Mouse (Mus musculus) ovary, adult 18-20 months (tissue): ENCODE data around the gene Rasip1.

ENCODE experiments used
- DNase-seq: peaks from one replicate; pipeline ENCODE4 v3.0.0; 2022; ENCODE audit warnings: low spot score, mixed read lengths

Rasip1 gene

DNA sequence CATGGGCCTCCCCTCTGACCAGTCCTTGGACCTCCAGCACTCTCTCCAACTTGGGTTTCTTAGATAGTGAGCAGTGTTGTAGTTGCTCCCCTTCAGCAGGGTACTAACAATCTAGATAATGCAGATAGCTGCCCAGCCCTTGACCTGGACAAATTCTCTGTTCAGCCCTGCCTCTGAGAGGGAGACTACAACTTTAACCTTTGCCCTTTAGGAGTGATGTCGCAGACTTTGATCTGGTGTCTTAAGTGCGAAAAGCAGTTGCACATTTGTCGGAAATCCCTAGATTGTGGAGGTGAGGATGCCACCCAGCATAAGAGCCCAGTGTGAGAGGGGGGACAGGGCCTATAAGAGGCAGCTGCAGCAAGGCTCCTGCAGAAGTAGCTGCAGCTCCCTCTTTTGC lies 2.6 kb upstream of the Rasip1 start:
- no peak for DNase-seq

DNA sequence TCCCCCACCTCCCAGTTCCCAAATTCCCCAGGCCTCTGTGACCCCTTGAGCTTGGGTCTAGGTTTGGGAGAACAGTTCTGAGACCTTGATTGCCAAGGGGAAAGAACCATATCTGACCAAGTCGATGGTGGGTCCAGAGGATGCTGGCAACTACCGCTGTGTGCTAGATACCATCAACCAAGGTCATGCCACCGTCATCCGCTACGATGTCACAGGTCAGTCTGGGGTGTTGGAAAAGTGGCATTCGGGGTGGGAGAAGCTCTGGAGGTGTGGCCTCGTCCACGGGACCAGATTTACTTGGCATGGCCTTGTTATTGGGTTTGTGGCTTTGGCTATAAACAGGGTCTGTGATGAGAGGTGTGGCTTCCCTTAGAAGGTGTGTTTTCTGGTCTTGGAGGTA lies 1.8 kb upstream of the Rasip1 start:
- DNase-seq: no peak

DNA sequence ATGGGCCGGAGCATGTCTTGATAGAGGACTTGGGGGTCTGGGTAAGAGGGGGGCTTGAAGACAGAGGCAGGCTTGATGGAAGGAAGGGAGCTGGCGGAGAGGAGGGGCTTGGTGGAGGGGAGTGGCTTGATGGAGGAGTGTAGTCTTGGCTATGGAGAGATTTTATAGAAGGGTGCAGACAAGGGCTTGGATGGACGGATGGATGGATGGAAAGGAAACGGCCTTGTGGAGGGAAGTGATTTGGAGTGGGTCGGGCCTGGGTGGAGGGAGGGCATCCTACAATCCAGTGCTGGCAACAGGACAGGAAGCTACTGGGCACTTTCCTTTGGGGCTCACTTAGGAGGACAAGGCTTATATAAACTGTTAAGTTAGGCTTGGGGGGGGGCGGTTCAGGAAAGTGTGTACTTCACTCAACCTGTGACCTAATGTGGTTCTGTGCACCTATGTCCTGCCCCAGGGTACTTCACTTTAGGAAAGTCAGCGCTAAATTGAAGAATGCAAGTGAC lies 664 bp upstream of the Rasip1 start:
- no peak for DNase-seq

DNA sequence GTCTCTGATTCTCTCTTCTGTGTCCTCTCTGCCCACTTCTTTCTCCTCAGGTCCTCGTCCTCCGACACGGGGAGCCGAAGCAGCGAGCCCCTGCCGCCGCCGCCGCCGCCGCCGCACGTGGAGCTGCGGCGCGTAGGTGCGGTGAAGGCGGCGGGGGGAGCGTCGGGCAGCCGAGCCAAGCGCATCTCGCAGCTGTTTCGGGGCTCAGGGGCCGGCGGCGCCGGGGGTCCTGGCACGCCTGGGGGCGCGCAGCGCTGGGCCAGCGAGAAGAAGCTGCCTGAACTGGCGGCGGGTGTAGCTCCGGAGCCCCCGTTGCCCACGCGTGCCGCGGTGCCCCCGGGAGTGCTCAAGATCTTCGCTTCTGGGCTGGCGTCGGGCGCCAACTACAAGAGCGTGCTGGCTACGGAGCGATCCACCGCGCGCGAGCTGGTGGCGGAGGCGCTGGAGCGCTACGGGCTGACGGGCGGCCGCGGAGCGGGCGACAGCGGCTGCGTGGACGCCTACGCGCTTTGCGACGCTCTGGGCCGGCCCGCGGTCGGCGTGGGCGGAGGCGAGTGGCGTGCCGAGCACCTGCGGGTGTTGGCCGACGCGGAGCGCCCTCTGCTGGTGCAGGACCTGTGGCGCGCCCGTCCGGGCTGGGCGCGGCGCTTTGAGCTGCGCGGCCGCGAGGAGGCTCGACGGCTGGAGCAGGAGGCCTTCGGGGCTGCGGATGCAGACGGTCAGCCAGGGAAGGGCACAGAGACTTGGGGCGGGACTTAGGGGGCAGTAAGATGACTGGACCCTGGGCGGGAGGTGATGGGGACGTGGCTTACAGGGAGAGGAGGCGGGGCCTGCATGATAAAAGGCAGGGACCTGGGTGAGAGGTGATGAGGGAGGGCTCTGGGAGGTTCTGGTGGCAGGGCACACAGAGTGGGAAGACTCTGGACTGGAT lies 1.3 kb downstream of the Rasip1 start:
- DNase-seq: peak; percentile 76

DNA sequence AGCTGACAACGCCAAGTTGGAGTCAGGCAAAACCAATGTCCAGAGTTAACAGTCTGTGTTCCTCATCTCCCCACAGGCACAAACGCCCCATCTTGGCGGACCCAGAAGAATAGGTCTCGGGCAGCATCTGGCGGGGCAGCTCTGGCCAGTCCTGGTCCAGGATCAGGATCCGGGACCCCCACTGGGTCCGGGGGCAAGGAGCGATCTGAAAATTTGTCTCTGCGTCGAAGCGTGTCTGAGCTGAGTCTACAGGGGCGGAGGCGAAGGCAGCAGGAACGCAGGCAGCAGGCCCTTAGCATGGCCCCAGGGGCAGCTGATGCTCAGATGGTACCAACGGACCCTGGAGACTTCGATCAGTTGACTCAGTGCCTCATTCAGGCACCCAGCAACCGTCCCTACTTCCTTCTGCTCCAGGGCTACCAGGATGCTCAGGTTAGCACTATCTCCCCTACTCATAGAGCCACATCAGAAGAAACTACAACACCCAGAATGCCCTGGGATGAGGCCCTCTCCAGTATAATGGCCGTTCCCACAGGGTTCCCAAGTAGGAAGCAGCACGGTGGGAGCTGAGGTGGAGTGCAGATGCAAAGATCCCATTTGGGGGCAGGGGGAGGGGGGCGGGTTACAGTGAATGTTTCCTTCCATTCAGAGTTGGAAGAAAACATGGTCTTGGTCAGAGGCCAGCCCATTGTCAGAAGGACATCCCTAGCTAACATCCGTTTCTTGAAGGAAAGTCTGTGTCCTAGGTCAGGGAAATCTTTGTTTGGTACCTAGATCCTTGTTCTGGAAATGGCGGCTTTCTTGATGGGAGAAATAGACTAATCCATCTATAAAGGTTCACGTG lies 3.0 kb downstream of the Rasip1 start:
- DNase-seq: no peak

DNA sequence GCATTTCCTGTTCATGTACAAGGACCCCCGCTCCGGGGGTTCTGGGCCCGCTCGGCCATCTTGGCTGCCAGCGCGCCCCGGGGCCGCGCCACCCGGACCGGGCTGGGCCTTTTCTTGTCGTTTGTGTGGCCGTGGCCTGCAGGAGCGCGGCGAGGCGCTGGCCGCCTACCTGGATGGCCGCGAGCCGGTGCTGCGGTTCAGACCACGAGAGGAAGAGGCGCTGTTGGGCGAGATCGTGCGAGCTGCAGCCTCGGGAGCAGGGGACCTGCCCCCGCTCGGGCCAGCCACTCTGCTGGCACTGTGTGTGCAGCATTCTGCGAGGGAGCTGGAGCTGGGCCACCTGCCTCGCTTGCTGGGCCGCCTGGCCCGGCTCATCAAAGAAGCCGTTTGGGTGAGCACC lies 5.2 kb downstream of the Rasip1 start:
- no peak for DNase-seq

DNA sequence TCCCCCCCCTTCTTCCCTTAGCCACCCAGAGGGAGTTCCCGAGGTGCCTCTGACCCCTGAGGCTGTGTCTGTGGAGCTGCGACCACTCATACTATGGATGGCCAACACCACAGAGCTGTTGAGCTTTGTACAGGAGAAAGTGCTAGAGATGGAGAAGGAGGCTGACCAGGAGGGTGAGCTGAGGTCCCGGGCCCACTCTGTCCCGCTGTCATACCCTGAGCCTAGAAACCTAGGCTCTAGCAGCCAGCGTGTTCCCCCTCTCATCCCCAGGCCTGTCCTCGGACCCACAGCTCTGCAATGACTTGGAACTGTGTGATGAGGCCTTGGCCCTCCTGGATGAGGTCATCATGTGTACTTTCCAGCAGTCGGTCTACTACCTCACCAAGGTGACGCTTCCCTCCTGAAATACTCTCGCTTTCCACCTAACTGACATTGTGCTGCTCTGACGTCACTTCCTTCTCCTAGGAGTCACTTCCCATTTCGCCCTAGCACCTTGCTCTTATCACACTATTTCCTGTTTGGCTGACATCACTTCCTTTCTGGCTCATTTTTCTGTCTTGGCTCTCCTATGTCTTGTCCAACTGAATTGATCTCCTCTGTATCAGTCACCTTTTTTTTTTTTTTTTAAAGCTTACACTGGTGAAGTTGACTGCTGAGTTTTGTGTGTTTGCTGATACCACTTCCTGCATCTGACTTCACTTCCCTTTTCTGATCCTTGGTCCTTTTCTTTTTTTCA lies 7.8 kb downstream of the Rasip1 start:
- no peak for DNase-seq

DNA sequence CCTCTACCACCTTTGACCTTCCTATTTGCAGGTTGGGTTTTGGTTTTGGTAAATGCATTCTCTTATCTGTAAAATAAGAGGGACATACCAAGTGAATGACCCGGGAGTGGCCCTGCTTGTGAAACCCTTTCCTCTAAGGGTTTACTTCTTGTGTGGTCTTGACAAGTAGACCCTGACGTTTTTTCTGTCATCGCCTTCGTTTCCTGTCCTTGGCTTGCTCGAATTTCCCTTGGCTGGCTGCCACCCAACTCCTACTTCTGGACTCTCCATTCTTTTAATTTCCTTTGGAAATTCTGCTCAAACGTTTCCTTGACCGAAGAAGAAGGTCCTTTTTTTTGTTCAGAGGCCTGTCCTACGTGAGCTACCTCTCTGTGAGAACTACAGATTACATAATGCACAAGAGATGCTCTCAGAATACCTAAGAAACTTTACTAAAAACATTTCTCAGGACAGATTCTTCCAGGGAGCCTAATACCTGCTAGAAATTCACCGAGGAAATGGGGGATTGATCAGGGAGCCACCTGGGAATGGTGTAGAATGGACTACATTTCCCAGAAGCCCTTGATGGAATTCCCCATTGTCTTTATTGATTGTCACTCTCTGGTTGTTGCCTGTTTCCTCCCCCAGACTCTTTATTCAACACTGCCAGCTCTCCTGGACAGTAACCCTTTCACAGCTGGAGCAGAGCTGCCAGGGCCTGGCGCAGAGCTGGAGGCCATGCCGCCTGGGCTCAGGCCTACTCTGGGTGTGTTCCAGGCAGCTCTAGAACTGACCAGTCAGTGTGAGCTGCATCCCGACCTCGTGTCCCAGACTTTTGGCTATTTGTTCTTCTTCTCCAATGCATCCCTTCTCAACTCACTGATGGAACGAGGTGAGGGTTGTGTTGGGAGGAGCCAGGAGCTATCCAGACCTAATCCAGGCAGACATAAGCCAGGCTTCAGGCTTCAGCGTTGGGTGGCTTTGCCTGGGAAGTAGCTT lies 8.7 kb downstream of the Rasip1 start:
- no peak for DNase-seq

DNA sequence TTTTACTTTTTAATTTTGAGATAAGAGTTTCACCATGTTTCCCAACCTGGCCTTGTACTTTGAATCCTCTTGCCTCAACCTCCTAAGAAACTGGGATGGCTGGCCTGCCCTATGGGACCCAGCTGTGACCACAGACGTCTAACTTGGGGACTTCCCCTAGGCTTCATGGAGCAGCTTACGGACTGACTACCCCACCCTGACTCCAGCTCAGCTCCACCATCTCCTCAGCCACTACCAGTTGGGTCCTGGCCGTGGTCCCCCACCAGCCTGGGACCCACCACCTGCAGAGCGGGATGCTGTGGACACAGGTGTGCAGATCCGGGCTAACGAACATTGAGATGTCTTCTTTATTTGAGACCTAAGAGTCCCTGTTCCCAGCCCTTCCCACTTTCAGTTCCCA lies 10.4 kb downstream of the Rasip1 start:
- no peak for DNase-seq

DNA sequence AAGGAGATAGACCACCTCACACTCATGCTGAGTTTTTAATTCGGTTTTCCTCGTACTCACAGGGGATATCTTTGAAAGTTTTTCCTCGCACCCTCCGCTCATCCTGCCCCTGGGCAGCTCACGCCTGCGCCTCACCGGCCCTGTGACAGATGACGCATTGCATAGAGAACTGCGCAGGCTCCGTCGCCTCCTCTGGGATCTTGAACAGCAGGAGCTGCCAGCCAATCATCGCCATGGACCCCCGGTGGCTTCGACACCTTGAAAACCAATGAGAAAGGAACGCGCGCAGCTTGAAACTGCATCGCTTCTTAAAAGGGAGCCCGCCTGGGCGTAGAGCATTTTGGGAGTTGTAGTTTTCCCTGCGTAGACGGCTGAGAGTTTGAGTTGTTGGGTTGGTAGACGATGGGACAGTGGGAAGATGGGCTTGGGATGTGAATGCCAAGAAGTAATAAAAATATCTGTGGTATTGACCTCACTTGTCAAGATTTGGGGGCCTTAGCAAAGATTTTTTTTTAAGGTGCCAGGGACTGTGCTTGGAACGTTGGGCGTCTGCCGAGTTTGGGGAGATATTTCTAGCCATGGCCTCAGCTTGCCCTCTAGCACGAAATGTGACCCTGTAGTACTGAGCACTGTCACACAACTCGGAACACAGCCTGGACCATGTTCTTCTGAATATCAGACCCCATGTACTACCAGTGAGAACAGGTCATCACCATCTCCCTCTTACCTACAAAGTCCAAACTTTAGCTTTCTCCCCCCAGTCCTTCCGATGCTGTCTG lies 11.5 kb downstream of the Rasip1 start:
- DNase-seq: peak; percentile 93

DNA sequence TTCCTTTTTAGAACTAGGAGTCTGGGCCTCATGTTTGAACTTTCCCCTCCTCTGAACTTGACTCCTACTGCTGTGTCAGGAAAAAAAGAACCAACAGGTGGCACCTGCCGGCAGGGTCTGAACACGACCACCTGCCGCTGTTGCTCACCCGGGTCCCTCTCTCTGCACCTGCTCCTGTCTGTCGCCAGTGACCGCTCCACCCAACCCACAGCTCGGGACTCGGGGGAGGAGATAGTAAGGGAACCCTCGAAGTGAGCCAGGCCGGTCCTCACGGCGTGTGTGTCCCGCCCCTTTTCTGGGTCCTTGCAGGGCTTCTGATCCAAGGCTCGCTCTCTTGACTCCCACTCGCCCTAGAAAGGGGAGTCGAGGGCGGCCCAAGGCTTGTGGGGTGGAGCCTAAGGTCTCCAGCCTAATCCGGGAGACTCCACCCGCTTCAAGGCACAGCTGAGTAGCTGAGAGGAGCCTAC lies 12.3 kb downstream of the Rasip1 start, which contains the start of gene Mamstr:
Gene Mamstr, plus strand, starts transcription at position 417 of the 467 bp plus-strand sequence.
- DNase-seq: peak; percentile 45

DNA sequence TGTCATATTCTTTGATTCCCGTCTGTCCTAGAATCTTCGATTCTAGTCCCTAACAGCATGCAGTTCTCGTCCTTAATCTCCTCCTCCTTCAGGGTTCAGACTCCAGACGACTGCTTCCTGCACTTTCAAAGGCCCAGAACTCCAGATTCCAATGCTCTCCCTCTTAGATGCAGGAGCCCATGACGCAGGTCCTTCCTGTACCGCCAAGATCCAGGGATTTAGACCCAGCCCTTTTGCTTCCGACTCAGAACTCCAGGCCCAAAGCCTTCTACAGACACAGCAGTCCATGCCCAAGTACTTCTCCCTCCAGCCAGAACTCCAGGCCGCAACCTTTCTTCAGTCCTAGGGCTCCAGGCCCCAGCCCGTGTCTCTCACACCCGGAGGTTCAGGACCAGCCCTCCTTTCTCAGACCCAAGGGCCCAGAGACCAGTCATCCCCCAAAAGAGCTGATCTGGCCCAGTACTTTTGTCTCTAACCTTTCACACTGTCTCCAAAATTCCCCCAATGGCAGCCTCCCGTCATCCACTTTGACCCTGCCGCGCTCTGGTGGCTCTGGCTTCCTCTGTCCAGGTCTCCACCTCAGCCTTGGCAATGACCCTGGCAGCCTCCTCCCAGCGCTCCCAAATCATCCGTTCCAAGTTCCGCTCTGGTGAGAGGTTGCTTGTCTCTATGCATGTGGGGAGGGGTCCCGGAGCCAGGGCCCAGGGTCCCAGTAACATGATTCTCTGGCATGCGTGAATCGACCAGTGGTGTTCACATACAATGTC lies 13.1 kb downstream of the Rasip1 start:
- no peak for DNase-seq

DNA sequence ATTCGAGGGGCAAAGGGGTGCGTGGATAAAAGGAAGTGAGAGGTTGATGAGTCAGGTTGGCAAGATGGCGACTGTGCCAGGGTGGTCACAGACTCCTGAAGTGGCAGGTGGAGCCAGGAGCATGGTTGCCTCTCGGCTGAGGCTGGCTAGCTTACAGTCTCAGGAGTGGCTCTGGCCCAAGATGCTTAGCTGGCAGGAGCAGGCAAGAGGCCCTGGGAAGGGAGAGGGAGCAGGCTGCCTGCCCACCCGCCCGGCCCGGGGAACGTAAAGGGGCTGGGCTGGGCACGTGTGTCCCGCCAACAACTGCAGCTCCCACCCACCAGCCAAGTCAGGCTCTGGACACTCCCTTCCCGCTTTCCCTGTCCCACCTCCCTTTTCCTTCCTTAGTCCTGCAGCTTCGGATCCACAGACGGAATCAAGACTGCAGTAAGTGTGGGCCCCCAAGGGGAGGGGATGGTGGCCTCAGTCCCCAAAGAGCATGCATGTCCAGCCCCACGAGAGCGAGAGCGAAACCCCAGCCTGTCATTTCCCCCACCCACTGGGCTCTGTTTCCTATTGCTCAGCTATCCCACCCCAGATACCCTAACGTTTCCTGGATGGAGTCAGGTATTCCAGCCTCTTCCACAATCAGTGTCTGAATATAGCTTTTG lies 14.2 kb downstream of the Rasip1 start:
- no peak for DNase-seq

DNA sequence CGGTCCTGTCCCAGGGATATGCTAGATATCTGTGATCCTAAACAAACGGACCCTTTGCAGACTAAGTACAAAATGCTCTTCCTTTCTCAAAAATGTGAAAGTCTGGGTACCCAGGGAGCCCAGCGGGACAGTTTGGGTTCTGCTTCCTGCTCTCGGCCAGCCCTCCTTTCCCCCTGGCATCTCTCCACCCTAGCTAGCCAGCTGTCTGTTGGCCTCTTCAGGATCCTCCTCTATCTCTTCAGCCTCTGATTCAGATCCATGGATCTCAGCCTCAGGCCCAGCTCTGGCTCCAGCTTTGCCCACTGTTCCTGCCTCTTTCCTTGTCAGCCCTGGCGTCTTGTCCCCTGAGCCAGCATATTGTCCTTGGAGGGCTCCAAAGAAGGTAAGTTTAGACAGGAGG lies 14.8 kb downstream of the Rasip1 start:
- DNase-seq: no peak

DNA sequence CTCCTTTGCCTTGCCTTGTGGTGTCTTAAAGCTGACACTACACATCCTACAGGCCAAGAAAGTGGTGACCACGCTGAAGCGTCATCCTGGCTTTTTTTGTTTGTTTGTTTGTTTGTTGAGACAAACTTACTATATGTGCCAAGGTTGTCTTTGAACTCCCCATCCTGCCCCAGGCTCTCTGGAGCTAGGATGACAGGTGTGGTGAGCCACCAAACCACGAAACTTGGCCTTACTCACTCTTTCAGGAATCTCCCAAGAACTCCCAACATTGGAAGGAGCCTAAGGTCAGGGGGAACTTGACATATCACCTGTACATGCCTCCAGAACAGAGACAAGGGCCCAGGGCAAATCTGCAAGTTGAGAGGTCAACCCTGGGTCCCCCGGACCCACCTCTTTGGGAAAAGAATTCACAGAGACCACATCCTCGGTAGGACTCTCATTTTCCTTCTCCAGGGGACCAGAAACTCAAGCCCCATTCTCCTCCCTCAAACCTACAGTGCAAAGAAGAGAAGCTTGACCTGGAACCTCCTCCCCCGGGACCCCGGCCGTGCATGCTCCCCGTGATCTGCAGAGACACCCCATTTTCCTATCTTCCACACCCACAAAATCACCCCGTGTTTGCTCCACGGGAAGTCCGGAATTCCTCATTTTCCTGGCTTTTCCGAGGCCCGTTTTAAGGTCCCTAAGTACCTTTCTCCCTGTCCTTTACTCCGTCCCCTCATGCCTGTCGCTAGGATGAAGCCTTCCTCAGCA lies 15.4 kb downstream of the Rasip1 start:
- DNase-seq: no peak

DNA sequence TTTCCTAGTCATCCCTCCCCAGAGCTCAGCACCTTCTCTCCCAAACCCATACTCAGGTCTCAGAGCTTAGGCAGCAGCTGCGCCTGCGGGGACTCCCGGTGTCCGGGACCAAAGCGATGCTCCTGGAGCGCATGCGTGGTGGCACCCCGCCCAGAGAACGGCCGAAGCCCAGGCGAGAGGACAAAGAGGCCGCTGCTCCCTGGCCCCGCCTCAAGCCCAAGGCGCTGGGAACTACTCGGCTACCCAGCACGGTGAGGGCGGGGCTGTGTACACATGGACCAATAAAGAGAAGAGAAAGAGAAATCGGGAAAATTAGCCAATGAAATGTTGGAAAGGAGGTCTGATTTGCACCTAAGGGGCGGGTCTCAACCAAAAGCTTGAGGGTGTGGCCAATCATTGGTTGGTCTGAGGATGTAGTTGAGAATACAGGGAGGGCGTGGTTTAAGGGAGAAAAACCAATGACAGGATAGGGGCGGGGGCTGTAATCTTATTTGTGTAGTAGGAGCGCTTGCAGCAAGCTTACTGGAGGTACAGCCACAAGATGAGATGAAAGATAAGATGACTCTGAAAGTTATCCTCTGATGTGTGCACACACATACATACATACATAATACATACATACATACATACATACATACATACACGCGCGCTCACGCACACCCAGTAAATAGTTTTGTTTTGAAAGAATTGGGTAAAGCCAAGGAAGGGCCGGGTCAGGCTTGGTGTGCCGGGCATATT lies 16.3 kb downstream of the Rasip1 start:
- DNase-seq: peak; percentile 91

DNA sequence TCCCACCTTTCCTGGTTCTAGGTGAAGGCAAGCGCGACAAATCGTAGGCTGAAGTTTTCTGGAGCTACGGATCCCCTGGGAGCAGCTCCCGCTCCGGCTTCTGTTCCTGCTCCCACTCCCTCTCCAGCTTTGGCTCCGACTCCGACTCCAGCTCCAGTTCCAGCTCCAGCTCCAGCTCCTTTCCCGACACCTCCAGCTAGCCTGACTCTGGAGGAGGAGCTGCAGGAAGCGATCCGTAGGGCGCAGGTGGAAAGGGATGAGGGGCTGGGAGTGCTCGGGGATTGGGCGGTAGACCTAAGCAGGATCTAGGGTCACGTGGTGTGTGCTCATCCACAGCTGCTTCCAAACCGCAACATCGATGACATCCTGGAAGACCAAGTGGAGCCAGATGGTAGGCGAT lies 16.9 kb downstream of the Rasip1 start:
- DNase-seq: no peak
